Mouse (Mus musculus) heart, postnatal 25 days (tissue): ENCODE results near the gene Fbxl14. TPM values are rescaled to one million over a fixed set of nuclear protein-coding genes. Genes with fewer than 3 reads are reported as not detected.

Experiments used
- DNase-seq: peaks from one replicate; pipeline ENCODE4 v3.0.0; 2022; ENCODE audit warnings: low spot score
- intact Hi-C: fragments of 180-260 bp; cut with DNase I; formaldehyde crosslinking; loops from one replicate; pipeline ENCODE4 v1.15.1; 2025
- total RNA-seq, 2 experiments: library from RNA; stranded (reverse); gene quantifications; 2 replicates each; pipeline ENCODE4 v1.2.3; 2021

The Fbxl14 gene
- total RNA-seq, 2 experiments from 2014 or later = 15.4 to 15.6 TPM

GRCm38 (mm10) chr6:119526498-119526897 is 47.0 kb downstream of the Fbxl14 start:
- intact Hi-C loops = no loop called here
- DNase-seq = no peak

GRCm38 (mm10) chr6:119529659-119530058 is 50.2 kb downstream of the Fbxl14 start:
- DNase-seq = no peak

More at GRCm38 (mm10) chr6:119529659-119530058, 50.2 kb downstream of the Fbxl14 start:
- intact Hi-C loops = no loop called here

Other genes with a start within 250 kb of the Fbxl14 start
- gene Cacna2d4, start 243.1 kb upstream of the Fbxl14 start, total RNA-seq = not detected
- gene Lrtm2, start 148.9 kb upstream of the Fbxl14 start, total RNA-seq = under 1 TPM; 0.10 to 0.28 TPM
- gene Adipor2, start 62.0 kb upstream of the Fbxl14 start, total RNA-seq = 10 to 100 TPM; 56.1 to 58.0 TPM
- gene Wnt5b, start 64.7 kb downstream of the Fbxl14 start, total RNA-seq = 1 to 10 TPM; 3.1 to 3.6 TPM